Mouse (Mus musculus) liver, embryonic 16.5 days (tissue): Measurements from ENCODE around the gene Dusp9. TPM values are rescaled to one million over a fixed set of nuclear protein-coding genes. Genes with fewer than 3 reads are reported as not detected.

ENCODE experiments used
- ATAC-seq: fragments of 200-750 bp; cut with Nextera tagmentation; 2 replicates; pipeline ENCODE4 v1.8.0; 2017; ENCODE audit warnings: low read depth, mild to moderate bottlenecking, moderate number of reproducible peaks, moderate library complexity
- H3K27ac ChIP-seq: fragments of 300-500 bp; sonication (generic); 2 replicates; pipeline ENCODE4 v1.5.1; 2014; ENCODE audit warnings: mild to moderate bottlenecking, low read length
- H3K27me3 ChIP-seq: fragments of 300-500 bp; sonication (generic); 2 replicates; pipeline ENCODE4 v1.6.1; 2014; ENCODE audit warnings: low read depth, low read length, mixed read lengths; ENCODE audit not compliant: control insufficient read depth, insufficient read depth
- H3K36me3 ChIP-seq: fragments of 300-500 bp; sonication (generic); 2 replicates; pipeline ENCODE4 v1.6.1; 2014; ENCODE audit warnings: mild to moderate bottlenecking; ENCODE audit not compliant: control insufficient read depth, insufficient read depth
- H3K4me1 ChIP-seq: fragments of 300-500 bp; sonication (generic); 2 replicates; pipeline ENCODE4 v1.6.1; 2014; ENCODE audit warnings: low read depth, low read length, mixed read lengths; ENCODE audit not compliant: control insufficient read depth
- H3K4me2 ChIP-seq: fragments of 300-500 bp; sonication (generic); 2 replicates; pipeline ENCODE4 v1.6.1; 2014; ENCODE audit warnings: low read depth, low read length, mixed read lengths
- H3K4me3 ChIP-seq: fragments of 300-500 bp; sonication (generic); 2 replicates; pipeline ENCODE4 v1.5.1; 2014; ENCODE audit warnings: low read depth, mild to moderate bottlenecking, low read length
- H3K9ac ChIP-seq: fragments of 300-500 bp; sonication (generic); 2 replicates; pipeline ENCODE4 v1.6.1; 2014; ENCODE audit warnings: low read depth, low read length
- H3K9me3 ChIP-seq: fragments of 300-500 bp; sonication (generic); replicated peaks from 2 replicates; pipeline ENCODE4 v1.6.1; 2016; ENCODE audit warnings: low read length; ENCODE audit not compliant: control insufficient read depth
- WGBS: fragments of 180-500 bp; shearing (Covaris S2); extraction: QIAGEN DNeasy Blood & Tissue Kit; methylation state at CpG from one replicate; pipeline ENCODE4 v1.1.7; 2014; ENCODE audit not compliant: insufficient replicate concordance; 5-methylcytosine and 5-hydroxymethylcytosine counted together
- polyA plus RNA-seq: library from polyadenylated mRNA; unstranded; fragments of >200 nt; fragmentation: Nextera tagmentation; extraction: Ambion mirVana; gene quantifications from 2 replicates; pipeline ENCODE4 v1.2.1, GENCODE M21; 2015

Gene Dusp9
- polyA plus RNA-seq, 1 experiment from 2014 or later = 21.3 TPM

- Histone ChIP-seq H3K4me3 (peak overlapping the region; percentile 57), H3K4me2 (peak overlapping the region; percentile 68), H3K27me3 (peaks cover 26% of the 10 kb centered on the region), H3K9me3 (no peaks in the 10 kb centered on the region), H3K27ac (no peak overlapping the region), H3K9ac (no peak overlapping the region; the same call in 1 of the 2 replicates), H3K36me3 (no peaks in the 10 kb centered on the region), H3K4me1 (no peaks in the 10 kb centered on the region)
- ATAC-seq = no peak
- 37% methylated on average over 20 of the region's 20 CpGs for WGBS
Observed at GRCm38 (mm10) chrX:73673968-73674661, 34.9 kb downstream of the Dusp9 start.

GRCm38 (mm10) chrX:73675231-73675630 lies 36.0 kb downstream of the Dusp9 start:
- H3K4me2 ChIP-seq = no peak overlapping the region
- no peaks in the 10 kb centered on the region for H3K36me3 ChIP-seq
- no peak for ATAC-seq
- no peaks in the 10 kb centered on the region for H3K9me3 ChIP-seq
- no peak overlapping the region for H3K4me3 ChIP-seq
- H3K27me3 ChIP-seq = peaks cover 26% of the 10 kb centered on the region
- 29% methylated on average over 2 of the region's 2 CpGs for WGBS
- no peak overlapping the region for H3K9ac ChIP-seq
- H3K4me1 ChIP-seq = no peaks in the 10 kb centered on the region
- no peak overlapping the region for H3K27ac ChIP-seq

GRCm38 (mm10) chrX:73676668-73677067 lies 37.4 kb downstream of the Dusp9 start:
- Histone ChIP-seq H3K4me2 (no peak overlapping the region), H3K9ac (no peak overlapping the region), H3K4me3 (no peak overlapping the region), H3K4me1 (no peaks in the 10 kb centered on the region), H3K27ac (no peak overlapping the region), H3K27me3 (peaks cover 26% of the 10 kb centered on the region), H3K9me3 (no peaks in the 10 kb centered on the region), H3K36me3 (no peaks in the 10 kb centered on the region)
- no peak for ATAC-seq
- 68% methylated on average over 4 of the region's 4 CpGs for whole genome bisulfite sequencing

- H3K9ac ChIP-seq = no peak overlapping the region
- no peak overlapping the region for H3K4me2 ChIP-seq
- H3K27me3 ChIP-seq = no peaks in the 10 kb centered on the region; the same call in 1 of the 2 replicates
- no peaks in the 10 kb centered on the region; the same call in none of the 2 replicates for H3K36me3 ChIP-seq
- H3K27ac ChIP-seq = no peak overlapping the region
- 73% methylated on average over 2 of the region's 2 CpGs for WGBS
- no peak overlapping the region for H3K4me3 ChIP-seq
- H3K4me1 ChIP-seq = no peaks in the 10 kb centered on the region
- H3K9me3 ChIP-seq = no peaks in the 10 kb centered on the region
- no peak for ATAC-seq
Observed at GRCm38 (mm10) chrX:73684156-73684555, 44.9 kb downstream of the Dusp9 start.

GRCm38 (mm10) chrX:73684978-73685377 lies 45.8 kb downstream of the Dusp9 start:
- Histone ChIP-seq H3K4me3 (no peak overlapping the region), H3K9me3 (no peaks in the 10 kb centered on the region), H3K4me1 (no peaks in the 10 kb centered on the region), H3K36me3 (no peaks in the 10 kb centered on the region; the same call in none of the 2 replicates), H3K9ac (no peak overlapping the region), H3K4me2 (no peak overlapping the region), H3K27ac (no peak overlapping the region), H3K27me3 (no peaks in the 10 kb centered on the region; the same call in 1 of the 2 replicates)
- ATAC-seq = no peak

- H3K4me2 ChIP-seq = no peak overlapping the region
- no peak for ATAC-seq
- H3K4me1 ChIP-seq = no peaks in the 10 kb centered on the region
- no peaks in the 10 kb centered on the region for H3K9me3 ChIP-seq
- H3K27me3 ChIP-seq = no peaks in the 10 kb centered on the region; the same call in 1 of the 2 replicates
- no peak overlapping the region for H3K9ac ChIP-seq
- H3K4me3 ChIP-seq = no peak overlapping the region
- no peaks in the 10 kb centered on the region; the same call in none of the 2 replicates for H3K36me3 ChIP-seq
- no peak overlapping the region for H3K27ac ChIP-seq
- 66% methylated on average over 3 of the region's 3 CpGs for WGBS
Observed at GRCm38 (mm10) chrX:73685629-73686028, 46.4 kb downstream of the Dusp9 start.

- Histone ChIP-seq H3K4me1 (no peaks in the 10 kb centered on the region), H3K9me3 (no peaks in the 10 kb centered on the region), H3K4me2 (no peak overlapping the region), H3K4me3 (no peak overlapping the region), H3K9ac (no peak overlapping the region), H3K36me3 (no peaks in the 10 kb centered on the region; the same call in none of the 2 replicates), H3K27me3 (no peaks in the 10 kb centered on the region), H3K27ac (no peak overlapping the region)
- WGBS = 51% methylated on average over 5 of the region's 5 CpGs
- 0 out of 2 replicates have a peak, but pooled peaks have one; percentile 24 for ATAC-seq
Observed at GRCm38 (mm10) chrX:73690917-73691629, 51.9 kb downstream of the Dusp9 start.
